Mouse (Mus musculus) intestine, postnatal 0 days (tissue): ENCODE measurements at regions not wholly inside any gene's neighbourhood (a gene's known extent, or its start where the extent isn't known, plus 50 kb on each side); places are given as distances from the start of the nearest gene placed in this dataset.

Experiments
- ATAC-seq: fragments of 200-750 bp; cut with Nextera tagmentation; 2 replicates; pipeline ENCODE4 v1.8.0; 2017; ENCODE audit warnings: mild to moderate bottlenecking, moderate TSS enrichment, moderate library complexity
- H3K27ac ChIP-seq: fragments of 300-500 bp; sonication (generic); 2 replicates; pipeline ENCODE4 v1.5.1; 2014; ENCODE audit warnings: mild to moderate bottlenecking, low read depth, low read length, moderate library complexity
- H3K27me3 ChIP-seq: fragments of 300-500 bp; sonication (generic); replicated peaks from 2 replicates; pipeline ENCODE4 v1.6.1; 2014; ENCODE audit warnings: low read length, mixed read lengths; ENCODE audit not compliant: control insufficient read depth, insufficient read depth
- H3K36me3 ChIP-seq: fragments of 300-500 bp; sonication (generic); 2 replicates; pipeline ENCODE4 v1.6.1; 2014; ENCODE audit warnings: mild to moderate bottlenecking, moderate library complexity; ENCODE audit not compliant: control insufficient read depth, insufficient read depth
- H3K4me1 ChIP-seq: fragments of 300-500 bp; sonication (generic); replicated peaks from 2 replicates; pipeline ENCODE4 v1.6.1; 2014; ENCODE audit warnings: antibody characterized with exemption, low read length, mixed read lengths; ENCODE audit not compliant: control insufficient read depth, insufficient read depth
- H3K4me2 ChIP-seq: fragments of 300-500 bp; sonication (generic); replicated peaks from 2 replicates; pipeline ENCODE4 v1.6.1; 2014; ENCODE audit warnings: low read depth, mild to moderate bottlenecking, moderate library complexity
- H3K4me3 ChIP-seq: fragments of 300-500 bp; sonication (generic); 2 replicates; pipeline ENCODE4 v1.5.1; 2014; ENCODE audit warnings: low read depth, low read length
- H3K9ac ChIP-seq: fragments of 300-500 bp; sonication (generic); 2 replicates; pipeline ENCODE4 v1.6.1; 2014; ENCODE audit warnings: mild to moderate bottlenecking, low read depth, low read length
- H3K9me3 ChIP-seq: fragments of 300-500 bp; sonication (generic); 2 replicates; pipeline ENCODE4 v1.6.1; 2016; ENCODE audit warnings: mixed run types; ENCODE audit not compliant: control insufficient read depth
- CTCF ChIP-seq: sonication (generic); IDR thresholded peaks from 2 replicates; pipeline ENCODE4 v1.5.1; 2016; ENCODE audit warnings: low read depth, mild to moderate bottlenecking, control low read depth, antibody characterized with exemption, moderate library complexity
- WGBS: fragments of 180-500 bp; shearing (Covaris S2); extraction: QIAGEN DNeasy Blood & Tissue Kit; methylation state at CpG from one replicate; pipeline ENCODE4 v1.1.7; 2014; 5-methylcytosine and 5-hydroxymethylcytosine counted together

GRCm38 (mm10) chr10:56822158-56822557, 445.0 kb downstream of the Gja1 start:
- no peak overlapping the region for H3K4me3 ChIP-seq
- no peak for TF ChIP-seq CTCF
- H3K27me3 ChIP-seq = no peaks in the 10 kb centered on the region
- ATAC-seq = no peak
- H3K9me3 ChIP-seq = no peaks in the 10 kb centered on the region
- no peaks in the 10 kb centered on the region for H3K4me1 ChIP-seq
- no peak overlapping the region for H3K4me2 ChIP-seq
- WGBS = 51% methylated on average over 5 of the region's 5 CpGs
- H3K36me3 ChIP-seq = no peaks in the 10 kb centered on the region
- H3K27ac ChIP-seq = no peak overlapping the region
- no peak overlapping the region for H3K9ac ChIP-seq

- Histone ChIP-seq H3K27me3 (no peaks in the 10 kb centered on the region), H3K4me2 (no peak overlapping the region), H3K4me3 (no peak overlapping the region), H3K36me3 (no peaks in the 10 kb centered on the region), H3K4me1 (no peaks in the 10 kb centered on the region), H3K9ac (no peak overlapping the region), H3K9me3 (no peaks in the 10 kb centered on the region), H3K27ac (no peak overlapping the region)
- TF ChIP-seq CTCF = no peak
- 85% methylated on average over 1 of the region's 1 CpGs for WGBS
- no peak for ATAC-seq
These were observed 454.2 kb downstream of the Gja1 start for GRCm38 (mm10) chr10:56831331-56831730.

DNA sequence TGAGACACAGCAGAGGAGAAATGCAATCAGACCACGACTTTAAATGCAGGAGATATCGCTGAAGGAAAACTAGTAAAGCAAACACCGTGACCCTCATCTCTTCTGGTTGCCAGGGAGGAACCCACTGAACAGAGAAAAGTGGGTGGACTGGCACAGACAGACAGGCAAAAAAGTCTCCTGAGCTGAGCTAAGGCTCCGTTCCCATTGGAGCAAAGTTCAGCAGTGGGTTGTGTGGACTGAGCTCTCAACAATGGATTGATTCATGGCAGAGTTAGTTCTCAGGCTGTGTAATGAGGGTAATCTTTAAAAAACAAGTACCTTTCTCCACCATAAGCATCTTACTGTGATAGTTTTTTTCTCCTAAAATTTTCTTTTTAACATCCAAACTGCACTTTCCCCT, 454.8 kb downstream of the Gja1 start:
- Histone ChIP-seq H3K27ac (no peak overlapping the region), H3K9ac (no peak overlapping the region), H3K4me3 (no peak overlapping the region), H3K4me1 (no peaks in the 10 kb centered on the region), H3K9me3 (no peaks in the 10 kb centered on the region), H3K27me3 (no peaks in the 10 kb centered on the region), H3K4me2 (no peak overlapping the region), H3K36me3 (no peaks in the 10 kb centered on the region)
- ATAC-seq = no peak
- TF ChIP-seq CTCF = no peak
- WGBS = 66% methylated on average over 4 of the region's 4 CpGs

GRCm38 (mm10) chr10:56836130-56836529, 459.0 kb downstream of the Gja1 start:
- no peak for ATAC-seq
- 91% methylated on average over 4 of the region's 4 CpGs for WGBS
- TF ChIP-seq CTCF = no peak
- no peak overlapping the region for H3K4me3 ChIP-seq
- H3K4me2 ChIP-seq = no peak overlapping the region
- no peaks in the 10 kb centered on the region for H3K27me3 ChIP-seq
- H3K36me3 ChIP-seq = no peaks in the 10 kb centered on the region
- H3K4me1 ChIP-seq = no peaks in the 10 kb centered on the region
- H3K27ac ChIP-seq = no peak overlapping the region
- H3K9me3 ChIP-seq = no peaks in the 10 kb centered on the region
- H3K9ac ChIP-seq = no peak overlapping the region

- WGBS = 58% methylated on average over 9 of the region's 9 CpGs
These were observed 461.9 kb downstream of the Gja1 start for GRCm38 (mm10) chr10:56839006-56839495.

GRCm38 (mm10) chr10:56839545-56839944, 462.4 kb downstream of the Gja1 start:
- no peak overlapping the region for H3K27ac ChIP-seq
- H3K4me3 ChIP-seq = no peak overlapping the region
- H3K9ac ChIP-seq = no peak overlapping the region
- 59% methylated on average over 2 of the region's 2 CpGs for WGBS
- H3K36me3 ChIP-seq = no peaks in the 10 kb centered on the region
- H3K27me3 ChIP-seq = no peaks in the 10 kb centered on the region
- no peak overlapping the region for H3K4me2 ChIP-seq
- no peak for ATAC-seq
- no peaks in the 10 kb centered on the region for H3K9me3 ChIP-seq
- TF ChIP-seq CTCF = no peak
- H3K4me1 ChIP-seq = no peaks in the 10 kb centered on the region

More at GRCm38 (mm10) chr10:56839006-56839495, 461.9 kb downstream of the Gja1 start:
- TF ChIP-seq CTCF = no peak
- Histone ChIP-seq H3K4me1 (no peaks in the 10 kb centered on the region), H3K27me3 (no peaks in the 10 kb centered on the region), H3K27ac (no peak overlapping the region), H3K4me2 (no peak overlapping the region), H3K36me3 (no peaks in the 10 kb centered on the region), H3K9me3 (no peaks in the 10 kb centered on the region), H3K4me3 (no peak overlapping the region), H3K9ac (no peak overlapping the region)
- ATAC-seq = no peak

- Histone ChIP-seq H3K4me2 (no peak overlapping the region), H3K4me1 (no peaks in the 10 kb centered on the region), H3K4me3 (no peak overlapping the region), H3K27me3 (no peaks in the 10 kb centered on the region), H3K9me3 (no peaks in the 10 kb centered on the region), H3K27ac (no peak overlapping the region), H3K36me3 (no peaks in the 10 kb centered on the region), H3K9ac (no peak overlapping the region)
- TF ChIP-seq CTCF = peak; percentile 53
- WGBS = 68% methylated on average over 5 of the region's 5 CpGs
- ATAC-seq = no peak
These were observed 463.6 kb downstream of the Gja1 start for GRCm38 (mm10) chr10:56840732-56841131.
